Mouse (Mus musculus) heart, adult 9 months (tissue): Measurements from ENCODE around the gene Mei1.

Experiments
- DNase-seq, 2 experiments: peaks; one replicate each; pipeline ENCODE4 v3.0.0; 2022; ENCODE audit warnings: low spot score in 2 of 2

The Mei1 gene

GRCm38 (mm10) chr15:82085606-82086005 lies 15.8 kb downstream of the Mei1 start:
- no peak for DNase-seq

DNA sequence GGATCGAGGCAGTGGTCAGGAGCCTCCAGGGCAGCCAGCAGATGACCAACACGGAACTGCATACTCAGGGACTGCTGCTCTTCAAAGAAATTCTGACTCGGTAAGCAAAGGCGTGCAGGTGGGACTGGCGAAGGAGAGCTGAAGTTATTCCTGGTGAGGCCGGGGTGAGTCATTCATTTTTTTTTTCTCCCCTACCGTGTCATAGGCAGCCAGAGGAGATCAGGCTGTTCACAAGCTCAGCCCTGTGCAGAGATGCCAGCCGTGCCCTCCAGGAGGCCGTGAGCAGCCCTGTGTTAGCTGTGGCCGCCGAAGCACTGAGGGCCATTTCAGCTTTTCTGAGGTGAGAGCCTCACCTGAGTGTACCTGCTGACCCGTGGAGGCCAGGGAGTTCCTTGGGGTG lies 16.3 kb downstream of the Mei1 start:
- no peak for DNase-seq

DNA sequence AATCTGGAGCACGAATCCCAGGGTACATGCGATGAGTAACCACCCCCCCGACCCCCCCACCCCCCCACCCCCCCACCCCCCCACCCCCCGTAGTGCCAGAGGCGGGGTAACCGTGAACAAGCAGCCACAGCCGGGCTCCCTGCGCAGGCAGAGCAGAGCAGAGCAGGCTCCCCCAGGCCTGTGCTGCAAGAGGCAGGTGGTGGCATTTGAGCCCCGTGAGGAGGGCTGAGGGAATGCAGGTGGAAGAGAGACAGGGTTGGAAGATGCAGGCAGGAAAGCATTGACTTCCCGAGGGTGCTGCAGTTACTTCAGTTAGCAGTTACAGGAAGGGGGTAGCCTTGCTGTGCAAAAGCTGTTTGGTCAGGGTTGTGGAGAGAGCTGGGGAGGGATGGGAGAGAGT lies 17.5 kb downstream of the Mei1 start:
- no peak for DNase-seq

- DNase-seq = no peak
Observed at GRCm38 (mm10) chr15:82091061-82091460, 21.3 kb downstream of the Mei1 start.

DNA sequence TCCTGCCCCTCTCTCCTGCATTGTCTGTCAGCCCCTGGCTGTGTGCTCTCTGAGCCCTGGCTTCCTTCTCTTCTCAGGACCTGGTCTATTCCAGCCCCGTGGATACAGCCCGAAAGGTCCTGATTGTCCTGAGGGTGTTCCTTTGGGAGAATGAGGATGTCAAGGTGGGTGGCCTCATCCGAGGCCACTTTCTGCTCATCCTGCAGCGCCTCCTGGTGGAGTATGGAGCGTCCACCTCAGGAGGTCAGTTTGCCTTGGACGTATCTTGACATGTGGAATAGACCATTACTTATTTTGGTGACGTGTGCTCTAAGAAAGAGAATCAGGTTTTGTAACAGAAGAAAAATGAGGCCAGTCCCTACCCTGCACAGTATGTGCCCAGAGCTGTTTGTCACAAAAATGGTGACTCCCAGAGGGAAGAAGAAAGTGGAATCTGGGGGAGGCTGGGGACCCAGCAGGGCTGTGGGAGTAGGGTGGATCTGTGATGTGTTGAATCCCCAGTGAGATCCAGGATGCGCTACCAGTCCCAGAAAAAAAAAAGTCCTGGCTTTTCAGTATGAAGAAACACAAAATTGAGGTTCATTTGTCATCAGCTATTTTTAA lies 37.3 kb downstream of the Mei1 start:
- DNase-seq = no peak

DNA sequence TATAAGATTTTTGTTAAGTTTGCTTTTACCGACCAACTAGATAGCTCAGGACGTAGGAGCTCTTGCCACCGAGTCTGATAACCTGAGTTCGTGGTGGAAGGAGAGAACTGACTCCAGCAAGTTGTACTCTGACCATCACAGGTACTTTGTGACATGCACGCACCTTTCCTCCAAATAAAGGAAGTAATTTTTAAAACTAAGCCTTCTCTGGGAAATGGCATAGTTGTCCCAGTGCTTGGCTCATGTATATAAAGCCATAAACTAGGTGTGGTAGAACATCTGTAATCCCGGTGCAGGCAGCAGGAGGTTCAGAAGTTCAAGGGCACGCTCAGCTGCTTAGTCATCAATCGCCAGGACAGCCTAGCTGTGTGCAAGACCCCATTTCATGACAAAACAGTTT lies 50.7 kb downstream of the Mei1 start:
- no peak for DNase-seq

GRCm38 (mm10) chr15:82126690-82127089 lies 56.9 kb downstream of the Mei1 start:
- peak in 1 of 2 experiments; percentile 29 for DNase-seq

GRCm38 (mm10) chr15:82127426-82128374 lies 57.9 kb downstream of the Mei1 start, which contains the start of gene Ccdc134:
Gene Ccdc134, plus strand, starts transcription at chr15:82127922.
- peak; percentile 96 for DNase-seq

GRCm38 (mm10) chr15:82128398-82128797 lies 58.6 kb downstream of the Mei1 start:
- DNase-seq = no peak

DNA sequence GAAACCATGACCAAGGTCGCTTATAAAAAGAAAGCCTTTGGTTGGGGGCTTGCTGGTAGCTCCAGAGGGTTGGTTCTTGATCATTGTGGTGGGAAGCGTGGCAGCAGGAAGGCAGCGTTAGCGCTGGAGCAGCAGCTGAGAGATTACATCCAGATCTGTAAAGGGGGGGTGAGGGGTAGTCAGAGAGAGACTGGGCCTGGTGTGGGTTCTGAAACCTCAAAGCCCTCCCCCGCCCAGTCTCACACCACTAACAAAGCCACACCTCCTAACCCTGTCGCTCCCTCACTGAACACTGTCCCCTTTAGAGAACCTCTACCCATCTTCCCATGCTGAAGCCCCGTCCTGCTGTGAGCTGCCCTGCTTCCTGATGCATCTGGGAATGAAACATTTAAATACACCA lies 60.8 kb downstream of the Mei1 start:
- no peak for DNase-seq

- DNase-seq = peak in 1 of 2 experiments; percentile 44
Observed at GRCm38 (mm10) chr15:82135372-82135771, 65.6 kb downstream of the Mei1 start.

- peak; percentile 41 to 56 for DNase-seq
Observed at GRCm38 (mm10) chr15:82138565-82138964, 68.8 kb downstream of the Mei1 start.

- no peak for DNase-seq
Observed at GRCm38 (mm10) chr15:82139196-82139595, 69.4 kb downstream of the Mei1 start.

GRCm38 (mm10) chr15:82140355-82140754 lies 70.6 kb downstream of the Mei1 start:
- DNase-seq = no peak

DNA sequence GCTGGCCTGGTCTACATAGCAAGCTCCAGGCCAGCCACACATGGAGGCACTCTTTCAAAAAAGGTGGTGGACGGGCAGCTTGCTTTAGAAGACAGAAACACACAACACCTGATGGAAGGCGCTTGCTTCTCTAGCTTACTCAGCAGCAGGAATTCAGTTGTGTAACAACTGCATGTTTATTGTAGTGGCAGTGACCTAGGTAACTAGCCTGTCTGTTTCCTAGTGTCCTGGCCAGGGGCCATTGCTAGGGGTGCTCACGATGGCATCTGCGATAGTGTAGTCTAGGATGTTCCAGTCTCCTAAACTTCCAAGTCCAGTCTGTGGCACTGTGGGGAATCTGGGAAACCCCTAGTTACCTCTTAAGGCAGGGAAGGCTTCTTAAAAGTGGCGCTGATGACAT lies 74.4 kb downstream of the Mei1 start:
- no peak for DNase-seq

GRCm38 (mm10) chr15:82145408-82145807 lies 75.6 kb downstream of the Mei1 start:
- DNase-seq = no peak

GRCm38 (mm10) chr15:82145851-82146769 lies 76.3 kb downstream of the Mei1 start:
- DNase-seq = peak in 1 of 2 experiments; percentile 19

- DNase-seq = peak; percentile 99
Observed at GRCm38 (mm10) chr15:82146770-82147610, 77.2 kb downstream of the Mei1 start, which contains the start of gene Srebf2. Gene Srebf2, plus strand, starts transcription at chr15:82147181.

- DNase-seq = peak in 1 of 2 experiments; percentile 42
Observed at GRCm38 (mm10) chr15:82147611-82148111, 77.9 kb downstream of the Mei1 start.

- DNase-seq = no peak
Observed at GRCm38 (mm10) chr15:82148510-82148911, 78.7 kb downstream of the Mei1 start.

DNA sequence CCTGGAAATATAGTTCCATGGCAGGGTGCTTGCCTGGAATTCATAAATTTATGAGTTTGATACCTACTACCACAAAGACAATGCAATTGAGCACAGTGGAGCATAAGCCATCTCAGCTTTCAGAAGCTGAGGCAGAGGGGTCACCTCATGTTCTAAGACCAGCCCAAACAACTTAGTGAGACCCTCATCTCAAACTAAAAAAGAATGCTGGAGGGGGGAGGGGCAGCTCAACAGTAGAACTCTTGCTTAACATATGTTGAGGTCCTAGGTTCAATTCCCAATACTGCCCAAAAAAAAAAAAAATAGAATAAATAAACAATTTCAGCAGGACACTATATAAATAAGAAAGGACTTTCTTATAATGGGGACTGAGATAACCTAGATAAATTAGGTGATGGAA lies 80.2 kb downstream of the Mei1 start:
- DNase-seq = no peak
